Mouse (Mus musculus): ENCODE measurements at regions not wholly inside any gene's neighbourhood (a gene's known extent, or its start where the extent isn't known, plus 50 kb on each side); places are given as distances from the start of the nearest gene placed in this dataset.
"Not testable (repeated sequence)": the region's sequence is repeated elsewhere in the genome, so short reads cannot be mapped to it uniquely, and the experiment has no call there.

DNA sequence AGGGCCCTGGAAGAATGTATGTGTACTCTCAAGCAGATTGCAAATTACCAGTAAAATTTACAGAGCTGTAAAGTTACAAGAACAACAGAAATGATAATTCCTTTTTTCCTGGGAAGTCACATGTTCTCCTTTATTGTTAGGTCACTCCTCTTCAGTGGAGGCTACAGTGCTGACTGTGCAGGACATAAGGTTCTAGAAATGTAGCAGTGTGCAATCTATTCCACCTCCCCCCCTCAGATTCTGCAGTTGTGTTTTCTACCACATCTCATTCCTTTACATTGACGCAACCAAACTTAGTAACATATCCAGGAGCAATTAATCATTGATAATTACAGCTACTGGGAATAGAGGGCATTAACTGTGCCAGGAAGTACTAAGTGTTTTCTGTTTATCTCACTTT lies 385.3 kb upstream of the Tnc start:
- no peak for DNase-seq (ENCODE audit: low spot score in 2 of 2)

DNA sequence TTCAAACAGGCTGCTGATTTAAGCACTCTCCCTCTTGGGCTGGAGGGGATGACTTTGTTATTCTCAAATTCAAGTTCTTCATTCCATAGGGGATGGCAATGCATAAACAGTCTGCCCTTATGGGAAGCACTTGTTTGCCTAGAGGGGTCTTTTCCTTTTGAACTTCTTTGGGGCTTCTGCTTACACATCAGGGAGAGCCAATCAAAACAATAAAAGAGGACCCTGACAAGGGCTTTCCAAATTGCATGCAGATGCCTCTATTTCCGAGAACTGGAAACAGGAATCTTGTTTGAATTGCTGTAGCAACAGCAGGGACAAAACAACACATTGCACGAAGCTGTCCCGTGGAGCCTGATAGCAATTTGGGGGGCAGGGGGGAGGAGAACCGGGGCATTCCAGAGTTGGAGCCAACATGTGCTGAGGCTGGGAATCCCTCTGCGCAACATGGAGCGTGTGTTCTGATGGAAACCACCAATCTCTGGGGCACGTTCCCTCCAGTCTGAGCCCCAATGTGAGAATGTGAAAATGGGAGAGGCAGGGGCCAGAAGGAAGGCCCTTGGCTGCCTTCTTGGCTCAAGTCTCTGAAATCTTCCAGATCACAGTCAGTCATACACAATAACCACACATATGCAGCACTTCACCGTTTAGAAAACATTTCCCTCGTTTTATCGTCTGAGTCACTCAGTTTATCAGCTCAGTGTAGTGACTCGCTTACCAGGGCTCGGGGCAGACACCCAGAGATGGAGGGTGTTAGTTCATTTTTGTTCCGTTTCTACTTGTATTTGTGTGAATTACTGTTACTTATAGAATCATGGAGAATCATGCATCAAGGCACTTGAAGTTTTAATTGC lies 391.2 kb upstream of the Tnc start:
- no peak for DNase-seq (ENCODE audit: low spot score in 2 of 2)

DNA sequence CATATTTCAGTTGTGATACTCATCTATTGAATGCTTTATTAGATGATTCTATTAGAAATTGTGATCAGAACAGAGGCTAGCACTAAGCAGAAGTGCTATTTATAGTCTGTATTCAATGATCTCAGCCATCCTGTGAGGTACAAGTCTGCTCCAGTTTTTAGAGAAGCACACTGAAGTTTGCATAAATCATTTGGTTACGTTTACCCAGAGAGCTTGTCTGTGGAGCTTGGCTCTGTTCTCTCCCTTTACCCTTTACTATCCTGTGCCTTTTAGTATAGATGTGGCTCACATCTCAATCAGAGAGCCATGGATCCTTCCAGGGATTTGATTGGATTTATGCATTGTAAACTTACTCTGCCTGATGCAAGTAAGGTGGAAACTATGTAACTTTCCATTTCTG lies 404.6 kb upstream of the Tnc start:
- no peak for DNase-seq (ENCODE audit: low spot score in 2 of 2)

DNA sequence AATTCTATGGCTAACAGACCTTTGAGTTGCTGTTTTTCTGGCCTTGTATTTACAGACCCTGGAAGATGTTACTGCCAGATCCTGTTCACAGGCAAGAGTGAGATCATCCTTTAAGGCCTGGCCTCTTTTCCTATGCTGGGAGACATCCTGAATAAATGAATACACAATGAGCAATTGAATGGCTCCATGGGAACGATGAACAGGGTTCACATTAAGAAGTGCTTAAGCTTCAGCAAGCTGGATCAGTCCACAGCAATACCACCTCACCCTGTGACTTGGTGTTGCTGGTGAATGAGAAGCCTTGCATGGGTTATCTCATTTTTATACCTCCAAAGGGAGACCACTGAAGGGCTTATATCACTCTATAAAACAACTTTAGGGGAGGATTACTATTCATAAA lies 405.1 kb upstream of the Tnc start:
- no peak for DNase-seq (ENCODE audit: low spot score in 2 of 2)

DNA sequence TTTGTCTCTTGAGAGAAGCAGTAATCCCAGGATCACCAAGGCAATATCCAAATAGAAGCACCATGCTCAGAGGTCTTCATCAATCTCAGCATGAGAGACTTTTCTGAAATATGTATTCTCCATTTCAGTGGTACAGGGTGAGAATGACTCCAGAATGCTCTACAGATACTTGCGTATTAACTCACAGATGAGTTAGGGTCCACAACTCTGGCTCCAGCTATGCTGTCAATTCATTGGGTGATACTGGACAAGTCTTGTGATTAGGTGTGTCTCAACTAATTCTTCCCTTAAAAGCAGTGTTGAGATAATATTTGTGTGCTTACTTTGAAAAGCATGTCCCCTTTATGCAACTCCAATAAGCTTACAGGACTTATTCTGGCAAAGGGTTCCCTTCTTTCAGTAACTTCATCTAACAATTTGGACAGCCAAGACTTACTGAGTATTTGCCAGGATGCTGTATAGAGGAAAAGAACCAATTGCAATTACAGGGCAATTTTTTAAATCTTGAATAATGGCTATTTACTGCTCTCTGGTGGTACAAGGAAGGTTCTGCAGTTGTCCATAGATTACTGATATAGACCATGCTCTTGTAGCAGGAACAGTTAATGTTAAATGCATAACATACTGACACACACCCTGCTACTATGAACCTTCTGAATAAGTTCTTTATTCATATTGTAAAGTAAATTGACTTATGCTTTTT lies 445.6 kb upstream of the Tnc start:
- DNase-seq (ENCODE audit: low spot score in 2 of 2): no peak

DNA sequence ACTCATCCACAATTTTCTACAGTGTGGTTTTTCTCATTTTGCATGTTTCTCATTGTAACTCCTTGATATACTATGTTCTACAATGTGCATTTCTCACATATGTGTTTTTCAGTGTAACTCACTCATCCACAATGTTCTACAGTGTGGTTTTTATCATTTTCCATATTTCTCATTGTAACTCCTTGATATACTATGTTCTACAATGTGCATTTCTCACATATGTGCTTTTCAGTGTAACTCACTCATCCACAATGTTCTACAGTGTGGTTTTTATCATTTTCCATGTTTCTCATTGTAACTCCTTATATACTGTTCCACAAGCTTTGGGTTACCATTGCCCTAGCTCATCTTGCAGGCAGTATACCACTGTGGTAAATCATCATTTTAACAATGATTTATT lies 450.9 kb upstream of the Tnc start:
- not testable (repeated sequence) for DNase-seq (ENCODE audit: low spot score in 2 of 2)

DNA sequence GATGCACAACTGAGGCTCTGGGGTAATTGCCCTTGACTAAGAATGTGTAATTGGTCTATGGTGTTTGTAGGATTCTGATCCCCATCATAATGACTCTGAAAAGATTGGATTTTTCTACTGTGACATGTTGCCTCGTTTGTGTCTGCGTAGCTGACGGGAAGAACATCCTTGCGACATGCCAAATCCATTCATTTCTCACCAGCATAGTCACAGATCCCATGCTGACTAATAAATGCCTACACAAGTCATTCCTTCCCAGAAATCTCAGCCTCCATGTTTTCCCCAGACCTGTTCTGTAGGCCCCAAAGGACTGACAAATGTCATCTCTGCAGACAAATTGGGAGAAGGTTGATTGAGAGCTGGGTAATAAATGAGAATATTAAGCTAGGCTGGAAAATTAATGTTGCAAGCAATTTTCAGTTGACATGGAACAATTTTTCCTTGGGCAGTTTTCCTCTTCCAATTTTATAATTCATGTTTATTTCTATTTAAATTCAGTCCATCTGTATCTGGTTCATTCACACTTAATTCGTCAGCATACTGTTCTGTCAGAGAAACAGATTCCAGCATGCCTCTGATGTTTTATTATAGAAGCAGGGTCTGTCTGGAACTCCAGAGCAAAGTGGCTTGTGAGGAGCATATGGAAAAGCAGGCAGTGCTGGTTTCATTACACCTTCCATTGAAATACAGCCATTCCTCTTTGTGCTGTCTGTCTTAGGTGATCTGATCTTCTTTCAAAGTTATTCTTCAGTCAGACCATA lies 454.0 kb upstream of the Tnc start:
- DNase-seq (ENCODE audit: low spot score in 2 of 2): no peak

DNA sequence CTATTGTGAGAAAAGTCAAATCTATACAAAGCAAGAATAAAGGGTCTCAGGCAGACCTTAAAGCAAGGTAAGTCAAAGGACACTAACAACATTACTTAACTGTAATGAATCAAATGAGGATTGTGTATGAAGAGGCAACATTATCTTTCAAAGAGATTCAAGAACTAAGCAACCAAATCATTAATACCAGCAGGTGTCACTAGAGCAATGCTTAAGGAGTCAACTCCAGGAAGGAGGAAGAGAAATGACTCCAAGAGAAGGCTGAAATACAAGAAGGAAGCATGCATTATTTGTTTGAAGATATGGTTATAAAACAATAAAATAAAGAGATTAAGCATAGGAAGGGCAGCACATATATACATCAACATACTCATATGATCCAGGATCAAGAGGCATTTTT lies 475.1 kb upstream of the Tnc start:
- DNase-seq (ENCODE audit: low spot score in 2 of 2): no peak

DNA sequence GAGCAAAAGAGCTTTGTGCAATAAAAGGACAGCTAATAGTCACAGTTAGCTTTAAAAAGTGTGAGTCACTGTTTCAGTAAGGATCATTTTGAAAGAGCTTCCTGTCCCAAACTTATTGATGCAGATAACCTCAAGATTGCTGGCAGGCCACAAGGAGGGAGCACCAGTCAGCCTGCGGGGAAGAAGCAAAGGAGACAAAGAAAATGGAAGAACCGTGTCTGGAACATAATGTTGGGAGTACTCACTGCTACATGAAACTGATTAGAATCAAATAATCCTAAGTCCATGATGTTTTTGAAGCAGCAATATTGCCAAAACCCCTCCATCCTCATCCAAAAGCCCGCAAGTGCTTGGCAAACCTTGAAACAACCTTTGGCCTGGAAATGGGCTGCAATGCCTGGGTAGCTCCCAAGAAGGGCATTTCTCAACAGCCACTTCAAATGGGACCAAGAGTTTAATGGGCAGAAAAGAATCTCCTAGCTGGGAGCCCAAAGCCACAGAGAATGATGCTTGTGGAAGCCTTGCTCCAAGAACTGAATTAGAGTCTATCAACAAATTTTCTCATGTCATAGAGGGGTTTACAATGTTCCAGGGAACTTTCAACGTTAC lies 481.0 kb upstream of the Tnc start:
- DNase-seq (ENCODE audit: low spot score in 2 of 2): no peak

DNA sequence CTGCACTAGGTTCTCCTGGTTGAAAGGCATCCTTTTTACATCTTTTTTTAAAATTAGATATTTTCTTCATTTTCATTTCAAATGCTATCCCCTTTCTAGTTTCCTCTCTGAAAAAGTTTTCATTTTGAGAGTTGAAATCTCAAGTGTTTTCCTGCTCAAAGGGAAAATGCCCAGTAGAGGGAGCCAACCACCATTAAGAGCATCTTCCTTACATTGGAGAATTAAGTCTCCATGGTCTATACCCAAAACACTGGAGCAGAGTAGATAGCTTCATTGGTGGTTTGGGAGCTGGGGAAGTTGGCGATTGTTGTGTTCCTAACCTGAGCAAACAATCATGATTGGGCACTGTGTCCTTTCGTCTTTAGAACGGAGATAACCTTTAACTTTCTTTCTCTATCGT lies 483.8 kb upstream of the Tnc start:
- DNase-seq (ENCODE audit: low spot score in 2 of 2): no peak

DNA sequence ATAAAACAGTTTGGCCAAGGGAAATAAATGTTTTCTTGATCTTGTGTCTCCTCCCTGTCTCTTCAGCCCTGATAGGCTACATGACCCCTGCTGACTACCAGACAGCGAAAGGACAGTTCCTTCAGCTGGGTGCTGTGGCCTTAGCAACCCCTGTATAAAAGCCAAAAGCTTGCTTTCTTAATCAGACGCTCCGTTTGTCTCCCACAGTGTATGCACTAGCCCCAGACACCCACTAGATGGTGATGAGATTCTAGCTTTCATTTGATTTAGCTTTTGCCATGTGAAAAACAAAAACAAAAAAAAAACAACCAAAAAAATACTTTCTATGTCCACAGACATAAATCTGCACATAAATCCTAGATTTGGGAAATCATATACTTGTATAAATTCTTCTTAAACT lies 486.2 kb upstream of the Tnc start:
- no peak for DNase-seq (ENCODE audit: low spot score in 2 of 2)

DNA sequence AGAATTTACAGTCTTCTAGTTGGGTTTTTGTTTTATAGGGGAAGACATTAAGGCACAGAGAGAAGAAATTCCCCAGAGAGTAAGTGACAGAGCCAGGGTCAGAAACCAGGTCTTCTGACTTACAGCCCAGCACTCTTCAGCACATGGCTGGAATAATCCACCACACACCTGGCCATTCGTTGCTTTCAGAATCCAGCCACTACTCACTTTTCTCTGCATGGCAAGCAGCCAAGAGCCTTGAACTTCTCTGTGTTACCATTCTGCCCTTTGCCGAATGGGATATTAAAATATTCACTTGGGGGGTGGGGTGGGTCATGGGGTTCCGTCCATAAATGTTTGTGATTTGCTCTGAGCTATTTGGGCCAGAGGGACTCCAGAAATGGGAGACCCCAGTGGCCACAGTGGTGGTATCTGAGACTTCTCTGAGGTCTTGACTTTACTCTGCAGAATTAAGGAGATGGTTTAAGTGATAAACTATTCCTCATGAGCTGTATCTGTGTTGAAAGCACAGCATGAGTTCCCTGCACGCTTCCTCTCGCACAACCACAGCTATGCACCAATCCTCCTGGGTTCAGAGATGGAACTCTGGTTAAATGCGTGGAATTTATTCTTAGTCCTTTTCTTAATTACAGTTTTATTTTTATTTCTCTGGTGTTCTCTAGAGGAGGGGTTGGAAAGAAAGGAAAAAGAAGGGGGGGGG lies 488.9 kb upstream of the Tnc start:
- DNase-seq (ENCODE audit: low spot score in 2 of 2): no peak

DNA sequence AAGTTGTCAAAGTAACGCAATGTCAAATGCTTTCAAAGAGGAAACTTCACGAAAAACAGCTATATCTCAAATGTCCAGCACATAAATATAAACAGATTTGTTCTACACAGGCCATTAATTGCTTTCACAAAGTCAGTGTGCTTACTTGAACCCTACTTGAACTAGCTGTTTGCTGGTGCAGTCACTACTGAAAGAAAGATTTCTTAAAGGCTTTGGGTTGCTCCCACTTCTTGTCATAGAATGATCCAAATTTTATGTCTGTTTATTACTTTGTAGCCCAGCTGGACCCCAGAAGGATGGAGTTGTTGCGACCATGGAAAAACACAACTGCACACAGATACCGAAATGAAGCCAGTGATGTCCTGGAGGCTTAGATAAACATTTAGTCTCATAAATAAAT lies 491.2 kb upstream of the Tnc start:
- DNase-seq (ENCODE audit: low spot score in 2 of 2): no peak

DNA sequence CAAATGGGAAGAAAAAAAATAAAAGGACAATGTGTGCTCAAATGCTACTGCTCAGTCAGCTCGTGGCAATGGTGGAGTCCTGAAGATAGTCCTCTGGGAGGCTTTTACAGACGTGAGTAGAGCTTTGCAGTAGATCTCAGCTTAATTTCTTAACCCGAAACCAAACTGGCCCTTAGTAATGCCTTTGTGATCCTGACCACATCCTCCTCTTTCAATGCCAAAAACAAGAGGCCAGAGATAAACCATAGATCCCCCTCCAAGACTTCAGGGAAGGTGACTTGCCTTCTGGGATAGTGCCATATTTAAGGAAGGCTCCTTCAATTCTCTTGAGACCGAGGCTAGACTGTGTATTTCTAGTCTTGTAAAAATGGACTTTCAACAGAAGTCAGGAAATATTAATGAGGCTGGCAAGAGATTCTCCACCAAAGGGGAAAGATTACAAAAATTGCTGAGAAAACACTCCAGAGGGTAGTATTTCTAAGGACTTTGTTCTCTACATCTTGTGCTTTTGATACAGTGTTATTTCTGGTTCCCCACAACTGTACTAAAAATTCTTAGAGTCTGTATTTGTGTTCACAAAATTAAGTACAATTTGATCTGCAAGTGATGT lies 497.9 kb upstream of the Tnc start:
- no peak for DNase-seq (ENCODE audit: low spot score in 2 of 2)

DNA sequence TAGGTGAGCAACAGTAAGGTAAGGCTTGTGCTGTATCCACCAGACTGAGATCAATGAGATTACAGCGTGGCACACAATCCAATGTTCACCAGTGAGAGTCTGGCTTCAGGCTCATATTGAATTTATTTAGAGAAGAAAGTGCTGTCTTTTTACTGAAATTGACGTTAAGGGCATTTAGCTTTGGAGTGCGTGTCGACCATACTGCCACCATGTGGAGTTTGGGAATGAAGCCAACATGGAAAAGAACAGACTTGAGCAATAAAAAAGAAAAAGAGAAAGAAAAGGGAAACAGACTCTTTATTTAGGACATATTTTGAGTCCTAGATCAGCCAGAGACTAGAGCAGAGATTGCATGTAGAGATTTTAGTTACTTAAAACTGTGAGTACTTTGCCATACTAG lies 499.6 kb upstream of the Tnc start:
- no peak for DNase-seq (ENCODE audit: low spot score in 2 of 2)

DNA sequence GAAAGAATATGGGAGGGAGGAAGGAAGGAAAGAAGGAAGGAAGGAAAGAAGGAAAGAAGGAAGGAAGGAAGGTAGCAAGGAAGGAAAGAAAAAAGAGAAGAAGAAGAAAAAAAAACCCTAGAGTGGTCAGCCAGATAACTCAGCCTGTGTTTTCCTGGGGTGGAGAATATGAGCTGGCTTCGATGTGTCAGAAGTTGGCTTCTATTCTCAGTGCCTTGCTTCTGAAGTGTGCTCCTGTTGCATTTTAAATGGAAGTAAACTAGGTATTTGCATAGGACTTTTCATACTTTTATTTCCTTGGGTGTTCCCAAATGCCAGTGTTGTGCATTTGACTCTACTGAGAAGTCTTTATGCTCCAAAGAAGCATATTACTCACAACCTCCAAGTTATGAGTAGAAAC lies 515.7 kb upstream of the Tnc start:
- no peak for DNase-seq (ENCODE audit: low spot score in 2 of 2)

DNA sequence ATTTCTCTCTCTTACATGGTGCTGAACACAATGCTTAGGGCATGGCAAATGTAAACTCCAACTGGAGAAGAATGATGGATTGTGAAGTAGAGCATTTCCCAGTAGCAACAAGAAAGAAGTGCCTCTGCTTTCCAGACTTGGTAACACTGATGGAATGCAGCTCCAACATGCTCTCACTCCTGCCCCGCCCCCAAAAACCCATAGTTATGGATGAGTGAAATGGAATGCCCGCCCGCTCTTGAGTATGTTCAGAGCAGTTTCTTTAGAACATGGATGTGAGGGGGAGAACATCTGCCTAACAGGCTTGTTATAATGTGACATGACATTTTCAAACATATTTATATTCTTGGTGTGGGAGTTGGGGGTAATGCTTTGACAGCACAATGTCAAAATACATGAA lies 517.2 kb upstream of the Tnc start:
- no peak for DNase-seq (ENCODE audit: low spot score in 2 of 2)

DNA sequence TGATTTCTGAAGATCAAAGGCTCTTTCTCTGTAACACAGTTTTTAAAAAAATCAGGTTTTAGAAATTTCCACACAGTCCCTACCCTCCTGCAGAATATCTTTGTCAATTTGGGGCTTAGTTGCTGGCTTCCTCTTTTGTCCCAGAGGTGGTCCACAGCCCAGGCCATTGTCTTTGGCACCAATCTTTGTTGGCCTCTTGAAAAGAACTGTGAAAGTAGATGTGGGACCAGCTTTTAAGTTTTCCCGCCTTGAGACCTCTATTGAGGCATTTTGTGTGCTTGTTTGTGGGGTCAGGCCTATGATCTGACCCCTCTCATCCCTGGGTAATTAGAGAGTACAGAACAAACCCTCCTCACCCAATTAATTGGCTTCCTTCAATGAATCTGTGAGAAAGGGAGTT lies 523.9 kb upstream of the Tnc start:
- DNase-seq (ENCODE audit: low spot score in 2 of 2): no peak

DNA sequence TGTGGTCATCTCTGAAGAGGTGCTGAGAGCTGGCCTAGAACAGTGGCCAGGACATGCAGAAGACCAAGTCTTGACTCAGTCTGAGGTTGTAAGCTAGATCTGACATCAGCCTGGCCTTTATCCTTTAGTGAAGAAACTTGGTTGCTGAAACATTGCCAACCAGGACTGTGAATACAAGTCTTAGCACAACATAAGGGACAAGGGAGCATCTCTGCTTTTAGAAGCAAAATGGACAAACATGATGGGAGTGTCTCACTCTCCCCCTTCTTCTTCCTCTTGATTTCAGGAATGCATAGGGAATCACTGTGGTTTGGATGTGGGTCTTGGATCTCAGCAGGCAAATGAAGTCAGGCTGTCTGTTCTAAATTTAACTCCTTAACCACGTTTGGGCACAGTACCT lies 529.1 kb upstream of the Tnc start:
- no peak for DNase-seq (ENCODE audit: low spot score in 2 of 2)

DNA sequence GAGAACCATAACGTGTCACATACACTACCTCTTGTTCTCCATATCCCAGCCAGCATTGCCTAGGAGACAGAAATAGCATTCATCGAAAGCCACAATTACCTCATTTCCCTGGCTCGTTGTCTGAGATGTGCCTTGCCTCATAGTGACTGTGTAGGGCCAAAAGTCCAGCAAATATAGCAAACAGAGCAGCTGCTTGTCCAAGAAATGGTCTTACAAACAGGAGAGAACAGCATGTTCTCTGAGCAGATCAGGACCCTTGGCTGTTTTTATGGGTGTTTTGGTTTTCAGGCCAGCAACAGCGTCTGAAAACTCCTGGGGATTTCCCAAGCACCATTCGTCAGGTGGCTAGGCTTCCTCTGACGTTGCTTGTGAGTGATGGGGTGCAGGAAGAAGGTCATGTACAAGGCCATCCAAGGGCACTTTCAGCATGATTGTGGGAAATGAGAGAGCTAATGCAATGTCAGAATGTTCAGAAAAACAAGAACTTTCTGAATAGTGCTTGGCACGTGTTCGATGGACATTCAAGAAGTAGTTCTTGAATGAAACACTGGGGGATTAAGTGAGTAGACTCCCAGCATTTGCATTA lies 528.9 kb upstream of the Pappa start:
- DNase-seq (ENCODE audit: low spot score in 2 of 2): peak in 1 of 2 experiments; percentile 28

DNA sequence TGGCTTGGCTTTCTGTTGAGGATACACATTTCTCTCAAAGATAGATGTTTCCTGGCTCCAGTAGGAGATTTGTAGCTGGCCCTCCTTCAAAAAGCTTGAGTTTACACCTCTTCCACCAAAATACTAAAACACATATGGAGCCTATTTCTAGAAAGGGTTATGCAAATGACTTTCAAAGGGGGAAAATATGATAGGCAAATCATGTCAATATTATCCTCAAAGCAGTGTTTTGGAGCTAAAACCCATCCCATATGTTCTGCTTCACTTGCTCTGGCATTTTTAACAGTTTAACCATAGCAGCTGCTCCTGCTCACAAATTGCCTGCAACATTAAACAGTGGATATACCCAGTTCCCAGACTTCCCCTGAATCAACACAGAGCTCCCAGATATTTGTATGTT lies 525.5 kb upstream of the Pappa start:
- no peak for DNase-seq (ENCODE audit: low spot score in 2 of 2)
